Mouse (Mus musculus): ENCODE measurements around the gene Itgb6. TPM values are rescaled to one million over a fixed set of nuclear protein-coding genes. Genes with fewer than 3 reads are reported as not detected.

Gene Itgb6
- polyA plus RNA-seq, 1 experiment = not detected

GRCm38 (mm10) chr2:60703315-60703714 lies 19.1 kb downstream of the Itgb6 start:
- no peak overlapping the region for H3K27ac ChIP-seq (ENCODE audit: insufficient read depth, low read depth, low read length)
- no peaks in the 10 kb centered on the region for H3K4me1 ChIP-seq (ENCODE audit: control insufficient read depth, insufficient read depth, low read length)
- no peak for TF ChIP-seq CTCF (IDR thresholded peaks at IDR 0.05; ENCODE audit: low read depth, low read length)
- no peak overlapping the region for H3K4me3 ChIP-seq (ENCODE audit: insufficient read depth, low read length)

- H3K27ac ChIP-seq (ENCODE audit: insufficient read depth, low read depth, low read length) = no peak overlapping the region
Observed at GRCm38 (mm10) chr2:60700956-60701355, 21.5 kb downstream of the Itgb6 start.

GRCm38 (mm10) chr2:60700013-60700412 lies 22.4 kb downstream of the Itgb6 start:
- H3K27ac ChIP-seq (ENCODE audit: insufficient read depth, low read depth, low read length) = no peak overlapping the region
- TF ChIP-seq CTCF (IDR thresholded peaks at IDR 0.05; ENCODE audit: low read depth, low read length) = no peak
- TF ChIP-seq POLR2A (IDR thresholded peaks at IDR 0.05; ENCODE audit: borderline replicate concordance, low read depth, low read length) = no peak
- no peak overlapping the region for H3K4me3 ChIP-seq (ENCODE audit: insufficient read depth, low read length)
- no peaks in the 10 kb centered on the region for H3K4me1 ChIP-seq (ENCODE audit: control insufficient read depth, insufficient read depth, low read length)

More at GRCm38 (mm10) chr2:60700956-60701355, 21.5 kb downstream of the Itgb6 start:
- no peak for TF ChIP-seq POLR2A (IDR thresholded peaks at IDR 0.05; ENCODE audit: borderline replicate concordance, low read depth, low read length)
- TF ChIP-seq CTCF (IDR thresholded peaks at IDR 0.05; ENCODE audit: low read depth, low read length) = no peak
- Histone ChIP-seq H3K4me3 (ENCODE audit: insufficient read depth, low read length) (no peak overlapping the region), H3K4me1 (ENCODE audit: control insufficient read depth, insufficient read depth, low read length) (no peaks in the 10 kb centered on the region)

- Histone ChIP-seq H3K27ac (ENCODE audit: insufficient read depth, low read depth, low read length) (no peak overlapping the region), H3K4me3 (ENCODE audit: insufficient read depth, low read length) (no peak overlapping the region), H3K4me1 (ENCODE audit: control insufficient read depth, insufficient read depth, low read length) (no peaks in the 10 kb centered on the region)
- no peak for TF ChIP-seq CTCF (IDR thresholded peaks at IDR 0.05; ENCODE audit: low read depth, low read length)
- TF ChIP-seq POLR2A (IDR thresholded peaks at IDR 0.05; ENCODE audit: borderline replicate concordance, low read depth, low read length) = no peak
Observed at GRCm38 (mm10) chr2:60699591-60699990, 22.9 kb downstream of the Itgb6 start.

GRCm38 (mm10) chr2:60698155-60698554 lies 24.3 kb downstream of the Itgb6 start:
- no peak overlapping the region for H3K4me3 ChIP-seq (ENCODE audit: insufficient read depth, low read length)
- H3K4me1 ChIP-seq (ENCODE audit: control insufficient read depth, insufficient read depth, low read length) = no peaks in the 10 kb centered on the region
- no peak overlapping the region for H3K27ac ChIP-seq (ENCODE audit: insufficient read depth, low read depth, low read length)
- TF ChIP-seq POLR2A (IDR thresholded peaks at IDR 0.05; ENCODE audit: borderline replicate concordance, low read depth, low read length) = no peak
- no peak for TF ChIP-seq CTCF (IDR thresholded peaks at IDR 0.05; ENCODE audit: low read depth, low read length)

GRCm38 (mm10) chr2:60697530-60697929 lies 24.9 kb downstream of the Itgb6 start:
- H3K4me3 ChIP-seq (ENCODE audit: insufficient read depth, low read length) = no peak overlapping the region
- no peak overlapping the region for H3K27ac ChIP-seq (ENCODE audit: insufficient read depth, low read depth, low read length)
- no peak for TF ChIP-seq POLR2A (IDR thresholded peaks at IDR 0.05; ENCODE audit: borderline replicate concordance, low read depth, low read length)
- no peak for TF ChIP-seq CTCF (IDR thresholded peaks at IDR 0.05; ENCODE audit: low read depth, low read length)
- no peaks in the 10 kb centered on the region for H3K4me1 ChIP-seq (ENCODE audit: control insufficient read depth, insufficient read depth, low read length)

GRCm38 (mm10) chr2:60696559-60696958 lies 25.9 kb downstream of the Itgb6 start:
- TF ChIP-seq CTCF (IDR thresholded peaks at IDR 0.05; ENCODE audit: low read depth, low read length) = no peak
- TF ChIP-seq POLR2A (IDR thresholded peaks at IDR 0.05; ENCODE audit: borderline replicate concordance, low read depth, low read length) = no peak
- Histone ChIP-seq H3K4me1 (ENCODE audit: control insufficient read depth, insufficient read depth, low read length) (no peaks in the 10 kb centered on the region), H3K4me3 (ENCODE audit: insufficient read depth, low read length) (no peak overlapping the region), H3K27ac (ENCODE audit: insufficient read depth, low read depth, low read length) (no peak overlapping the region)

- Histone ChIP-seq H3K4me1 (ENCODE audit: control insufficient read depth, insufficient read depth, low read length) (no peaks in the 10 kb centered on the region), H3K27ac (ENCODE audit: insufficient read depth, low read depth, low read length) (no peak overlapping the region), H3K4me3 (ENCODE audit: insufficient read depth, low read length) (no peak overlapping the region)
- TF ChIP-seq CTCF (IDR thresholded peaks at IDR 0.05; ENCODE audit: low read depth, low read length) (no peak), POLR2A (IDR thresholded peaks at IDR 0.05; ENCODE audit: borderline replicate concordance, low read depth, low read length) (no peak)
Observed at GRCm38 (mm10) chr2:60695706-60696105, 26.7 kb downstream of the Itgb6 start.

GRCm38 (mm10) chr2:60694563-60694962 lies 27.9 kb downstream of the Itgb6 start:
- Histone ChIP-seq H3K4me3 (ENCODE audit: insufficient read depth, low read length) (no peak overlapping the region), H3K4me1 (ENCODE audit: control insufficient read depth, insufficient read depth, low read length) (no peaks in the 10 kb centered on the region), H3K27ac (ENCODE audit: insufficient read depth, low read depth, low read length) (no peak overlapping the region)
- no peak for TF ChIP-seq CTCF (IDR thresholded peaks at IDR 0.05; ENCODE audit: low read depth, low read length)
- TF ChIP-seq POLR2A (IDR thresholded peaks at IDR 0.05; ENCODE audit: borderline replicate concordance, low read depth, low read length) = no peak

- no peak overlapping the region for H3K27ac ChIP-seq (ENCODE audit: insufficient read depth, low read depth, low read length)
- H3K4me1 ChIP-seq (ENCODE audit: control insufficient read depth, insufficient read depth, low read length) = no peaks in the 10 kb centered on the region
- H3K4me3 ChIP-seq (ENCODE audit: insufficient read depth, low read length) = no peak overlapping the region
- TF ChIP-seq POLR2A (IDR thresholded peaks at IDR 0.05; ENCODE audit: borderline replicate concordance, low read depth, low read length) = no peak
- no peak for TF ChIP-seq CTCF (IDR thresholded peaks at IDR 0.05; ENCODE audit: low read depth, low read length)
Observed at GRCm38 (mm10) chr2:60692239-60692638, 30.2 kb downstream of the Itgb6 start.

GRCm38 (mm10) chr2:60690212-60690611 lies 32.2 kb downstream of the Itgb6 start:
- H3K4me1 ChIP-seq (ENCODE audit: control insufficient read depth, insufficient read depth, low read length) = no peaks in the 10 kb centered on the region
- no peak overlapping the region for H3K27ac ChIP-seq (ENCODE audit: insufficient read depth, low read depth, low read length)
- no peak overlapping the region for H3K4me3 ChIP-seq (ENCODE audit: insufficient read depth, low read length)
- TF ChIP-seq CTCF (IDR thresholded peaks at IDR 0.05; ENCODE audit: low read depth, low read length) = no peak
- TF ChIP-seq POLR2A (IDR thresholded peaks at IDR 0.05; ENCODE audit: borderline replicate concordance, low read depth, low read length) = no peak
